8 mouse cellular contexts compared by ENCODE assay signal in the genomic region with DNA sequence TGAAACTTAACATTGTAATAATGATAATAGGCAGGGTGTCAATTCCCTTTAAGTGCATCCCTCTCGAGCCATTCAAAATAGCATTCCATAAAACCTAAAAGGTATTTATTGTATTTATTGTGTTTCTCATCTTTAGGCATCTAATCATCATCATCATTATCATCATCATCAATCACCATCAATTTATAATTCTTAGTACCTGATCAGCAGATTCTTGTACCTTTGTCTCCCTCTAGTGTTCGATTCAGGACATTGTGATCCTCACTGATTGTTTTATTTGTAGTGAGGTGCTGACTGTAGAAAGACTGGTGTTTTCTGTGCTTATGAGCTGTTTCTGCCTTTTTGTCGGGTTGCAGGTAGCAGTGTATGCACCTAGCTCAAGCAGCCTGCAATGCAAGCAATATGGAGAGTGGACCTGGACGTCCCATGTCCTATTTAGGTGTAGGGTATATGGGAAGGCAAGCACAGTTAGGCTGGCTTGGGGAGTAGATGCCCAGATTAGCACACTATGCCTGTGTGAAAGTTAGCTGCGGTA.
DNase-seq lines count a peak whose midpoint lies in the region; ATAC-seq lines count a peak whose summit lies in the region.

No protein-coding gene starts in this region.

- ATAC-seq in kidney, embryonic 15.5 days (replicated peaks; ENCODE audit: low FRiP score), result 0 out of 2 replicates have a peak, but pooled peaks have one; percentile 22
- ATAC-seq in hindbrain, embryonic 12.5 days (ENCODE audit: low FRiP score), result peak; percentile 64
- peak; percentile 87 for ATAC-seq in midbrain, embryonic 16.5 days

- H3K4me3 ChIP-seq in kidney, embryonic 15.5 days (replicated peaks), result no peak overlapping the region
- no peak overlapping the region for H3K4me3 ChIP-seq in hindbrain, embryonic 12.5 days
- H3K4me3 ChIP-seq in midbrain, embryonic 16.5 days (ENCODE audit: low read depth, low read length), result no peak overlapping the region

- no peak overlapping the region for H3K9ac ChIP-seq in kidney, embryonic 15.5 days
- no peak overlapping the region for H3K9ac ChIP-seq in hindbrain, embryonic 12.5 days
- H3K9ac ChIP-seq in midbrain, embryonic 16.5 days (ENCODE audit: low read depth, low read length), result peak overlapping the region; percentile 30; the same call in 1 of the 2 replicates

- no peak for DNase-seq in kidney, postnatal 4 days
- DNase-seq in ZHBTc4 (ENCODE audit: low read depth, low spot score), result peak; percentile 52
- DNase-seq in ovary, postnatal 10 days (ENCODE audit: low spot score), result no peak
- no peak for DNase-seq in lung, postnatal 10 days
- DNase-seq in thymus, postnatal 10 days (ENCODE audit: low spot score in 2 of 2), result no peak

- no peaks in the 10 kb centered on the region for H3K36me3 ChIP-seq in kidney, embryonic 15.5 days
- H3K36me3 ChIP-seq in hindbrain, embryonic 12.5 days, result no peaks in the 10 kb centered on the region
- H3K36me3 ChIP-seq in midbrain, embryonic 16.5 days (ENCODE audit: control insufficient read depth, insufficient read depth, low read length), result no peaks in the 10 kb centered on the region

- no peaks in the 10 kb centered on the region for H3K27me3 ChIP-seq in kidney, embryonic 15.5 days
- H3K27me3 ChIP-seq in hindbrain, embryonic 12.5 days, result no peaks in the 10 kb centered on the region
- no peaks in the 10 kb centered on the region for H3K27me3 ChIP-seq in midbrain, embryonic 16.5 days (ENCODE audit: control insufficient read depth, insufficient read depth, low read depth, low read length)

- no peak overlapping the region for H3K27ac ChIP-seq in kidney, embryonic 15.5 days
- no peak overlapping the region for H3K27ac ChIP-seq in hindbrain, embryonic 12.5 days
- no peak overlapping the region for H3K27ac ChIP-seq in midbrain, embryonic 16.5 days (ENCODE audit: low read length)

- 20% methylated on average over 5 of the region's 5 CpGs for WGBS in kidney, embryonic 15.5 days
- 26% methylated on average over 5 of the region's 5 CpGs for WGBS in hindbrain, embryonic 12.5 days
- 21% methylated on average over 5 of the region's 5 CpGs for WGBS in midbrain, embryonic 16.5 days

- H3K4me1 ChIP-seq in kidney, embryonic 15.5 days, result no peaks in the 10 kb centered on the region
- H3K4me1 ChIP-seq in hindbrain, embryonic 12.5 days, result no peaks in the 10 kb centered on the region
- H3K4me1 ChIP-seq in midbrain, embryonic 16.5 days (ENCODE audit: control insufficient read depth, insufficient read depth, low read length), result no peaks in the 10 kb centered on the region

- no peak overlapping the region for H3K4me2 ChIP-seq in kidney, embryonic 15.5 days
- no peak overlapping the region for H3K4me2 ChIP-seq in hindbrain, embryonic 12.5 days (replicated peaks)
- no peak overlapping the region for H3K4me2 ChIP-seq in midbrain, embryonic 16.5 days (ENCODE audit: low read length)

- H3K9me3 ChIP-seq in kidney, embryonic 15.5 days (replicated peaks), result no peaks in the 10 kb centered on the region
- H3K9me3 ChIP-seq in hindbrain, embryonic 12.5 days (replicated peaks), result no peaks in the 10 kb centered on the region
- no peaks in the 10 kb centered on the region for H3K9me3 ChIP-seq in midbrain, embryonic 16.5 days (replicated peaks; ENCODE audit: control insufficient read depth, low read length, poor library complexity, severe bottlenecking)

Comparison
In these comparisons a context has a peak if more than half of its experiments do, and no peak if none do; other contexts are left out.
1. ATAC-seq: peak in every context shown above with its lines; median percentile 87 in midbrain, embryonic 16.5 days; 64 in hindbrain, embryonic 12.5 days; 22 in kidney, embryonic 15.5 days.